ENCODE assay signal across 23 mouse cellular contexts in genomic region chr5:105484247-105484646, GRCm38 (mm10). TPM values are rescaled to one million over a fixed set of nuclear protein-coding genes. Genes with fewer than 3 reads are reported as not detected.
DNase-seq lines count a peak whose midpoint lies in the region; ATAC-seq lines count a peak whose summit lies in the region.
"Had no signal": no experiment of that assay in that cellular context is flagged by ENCODE, and none has a peak within 500 bp of the region (broad histone marks: within the 10 kb centered on the region; RNA-seq: fewer than 3 reads in every experiment).

No protein-coding gene starts in this region.

- no peaks in the 10 kb centered on the region for H3K27me3 ChIP-seq in embryonic facial prominence, embryonic 14.5 days (replicated peaks; ENCODE audit: control insufficient read depth, insufficient read depth, low read length)
- H3K27me3 ChIP-seq in embryonic facial prominence, embryonic 10.5 days (replicated peaks; ENCODE audit: low read depth, poor library complexity, severe bottlenecking), result no peaks in the 10 kb centered on the region
- H3K27me3 ChIP-seq in hindbrain, embryonic 15.5 days, result no peaks in the 10 kb centered on the region
- no peaks in the 10 kb centered on the region for H3K27me3 ChIP-seq in hindbrain, embryonic 12.5 days
- H3K27me3 ChIP-seq in forebrain, embryonic 16.5 days (replicated peaks; ENCODE audit: control insufficient read depth, insufficient read depth, low read length), result no peaks in the 10 kb centered on the region
- H3K27me3 ChIP-seq: heart, embryonic 15.5 days; midbrain, embryonic 13.5 days; stomach, embryonic 15.5 days had no signal

- H3K9me3 ChIP-seq in embryonic facial prominence, embryonic 14.5 days (ENCODE audit: control insufficient read depth, low read length), result 0 out of 2 replicates have a peak, but pooled peaks cover 5% of the 10 kb centered on the region
- no peaks in the 10 kb centered on the region; the same call in 1 of the 2 replicates for H3K9me3 ChIP-seq in embryonic facial prominence, embryonic 10.5 days
- no peaks in the 10 kb centered on the region for H3K9me3 ChIP-seq in hindbrain, embryonic 15.5 days
- H3K9me3 ChIP-seq in hindbrain, embryonic 12.5 days (replicated peaks), result no peaks in the 10 kb centered on the region
- no peaks in the 10 kb centered on the region for H3K9me3 ChIP-seq in forebrain, embryonic 16.5 days (ENCODE audit: control insufficient read depth, low read length)
- H3K9me3 ChIP-seq: G1E; heart, embryonic 15.5 days; midbrain, embryonic 13.5 days; stomach, embryonic 15.5 days had no signal

- WGBS in embryonic facial prominence, embryonic 14.5 days, result 77% methylated on average over 6 of the region's 6 CpGs
- WGBS in embryonic facial prominence, embryonic 10.5 days, result 90% methylated on average over 6 of the region's 6 CpGs
- WGBS in hindbrain, embryonic 15.5 days, result 74% methylated on average over 6 of the region's 6 CpGs
- 89% methylated on average over 6 of the region's 6 CpGs for WGBS in hindbrain, embryonic 12.5 days
- 59% methylated on average over 6 of the region's 6 CpGs for WGBS in forebrain, embryonic 16.5 days

- no peaks in the 10 kb centered on the region for H3K4me1 ChIP-seq in embryonic facial prominence, embryonic 14.5 days (ENCODE audit: control insufficient read depth, insufficient read depth, low read length)
- no peaks in the 10 kb centered on the region for H3K4me1 ChIP-seq in embryonic facial prominence, embryonic 10.5 days
- H3K4me1 ChIP-seq in hindbrain, embryonic 15.5 days (replicated peaks), result 0 out of 2 replicates have a peak, but pooled peaks cover 8% of the 10 kb centered on the region
- no peaks in the 10 kb centered on the region for H3K4me1 ChIP-seq in hindbrain, embryonic 12.5 days
- peaks cover 5% of the 10 kb centered on the region; the same call in 1 of the 2 replicates for H3K4me1 ChIP-seq in forebrain, embryonic 16.5 days (replicated peaks; ENCODE audit: control insufficient read depth, insufficient read depth, low read length)
- H3K4me1 ChIP-seq: heart, embryonic 15.5 days; midbrain, embryonic 13.5 days; stomach, embryonic 15.5 days had no signal

- H3K27ac ChIP-seq in embryonic facial prominence, embryonic 14.5 days (replicated peaks; ENCODE audit: low read depth, low read length), result no peak overlapping the region
- no peak overlapping the region for H3K27ac ChIP-seq in embryonic facial prominence, embryonic 10.5 days (replicated peaks)
- no peak overlapping the region for H3K27ac ChIP-seq in hindbrain, embryonic 15.5 days (replicated peaks)
- H3K27ac ChIP-seq in hindbrain, embryonic 12.5 days, result no peak overlapping the region
- H3K27ac ChIP-seq in forebrain, embryonic 16.5 days (ENCODE audit: low read length), result 0 out of 2 replicates have a peak overlapping the region, but pooled peaks have one; percentile 17
- H3K27ac ChIP-seq: heart, embryonic 15.5 days; midbrain, embryonic 13.5 days; stomach, embryonic 15.5 days had no signal

- ATAC-seq in embryonic facial prominence, embryonic 14.5 days (ENCODE audit: low read depth), result peak; percentile 70; the same call in 1 of the 2 replicates
- ATAC-seq in hindbrain, embryonic 15.5 days (ENCODE audit: low FRiP score, low read depth), result peak; percentile 47; the same call in 1 of the 2 replicates
- ATAC-seq in hindbrain, embryonic 12.5 days (ENCODE audit: low FRiP score), result no peak
- ATAC-seq in forebrain, embryonic 16.5 days, result peak; percentile 84
- ATAC-seq: inflammation-experienced regulatory T-cells, adult 6 months; midbrain, embryonic 13.5 days had no signal

- no peak overlapping the region for H3K4me3 ChIP-seq in embryonic facial prominence, embryonic 14.5 days (ENCODE audit: low read depth, low read length)
- H3K4me3 ChIP-seq in embryonic facial prominence, embryonic 10.5 days, result no peak overlapping the region
- H3K4me3 ChIP-seq in hindbrain, embryonic 15.5 days, result no peak overlapping the region
- no peak overlapping the region for H3K4me3 ChIP-seq in hindbrain, embryonic 12.5 days
- no peak overlapping the region for H3K4me3 ChIP-seq in forebrain, embryonic 16.5 days (replicated peaks; ENCODE audit: low read length)
- H3K4me3 ChIP-seq: heart, embryonic 15.5 days; midbrain, embryonic 13.5 days; myocyte; stomach, embryonic 15.5 days had no signal

- intact Hi-C loops in left cerebral cortex, postnatal 4 days (cut with DNase I), result no loop called here

- peaks cover 22% of the 10 kb centered on the region; the same call in 1 of the 2 replicates for H3K36me3 ChIP-seq in embryonic facial prominence, embryonic 14.5 days (ENCODE audit: control insufficient read depth, insufficient read depth, low read length)
- peaks cover 36% of the 10 kb centered on the region for H3K36me3 ChIP-seq in embryonic facial prominence, embryonic 10.5 days (replicated peaks)
- peaks cover 42% of the 10 kb centered on the region for H3K36me3 ChIP-seq in hindbrain, embryonic 15.5 days
- H3K36me3 ChIP-seq in hindbrain, embryonic 12.5 days, result peaks cover 24% of the 10 kb centered on the region
- H3K36me3 ChIP-seq in forebrain, embryonic 16.5 days (ENCODE audit: control insufficient read depth, insufficient read depth), result peaks cover 27% of the 10 kb centered on the region

- H3K9ac ChIP-seq in embryonic facial prominence, embryonic 14.5 days (ENCODE audit: low read depth, low read length), result no peak overlapping the region
- no peak overlapping the region for H3K9ac ChIP-seq in hindbrain, embryonic 15.5 days
- H3K9ac ChIP-seq in hindbrain, embryonic 12.5 days, result no peak overlapping the region
- H3K9ac ChIP-seq in forebrain, embryonic 16.5 days (replicated peaks; ENCODE audit: low read depth, low read length), result no peak overlapping the region
- H3K9ac ChIP-seq: heart, embryonic 15.5 days; midbrain, embryonic 13.5 days; stomach, embryonic 15.5 days had no signal

- H3K4me2 ChIP-seq in embryonic facial prominence, embryonic 14.5 days (ENCODE audit: low read depth, low read length), result no peak overlapping the region
- no peak overlapping the region for H3K4me2 ChIP-seq in hindbrain, embryonic 15.5 days
- H3K4me2 ChIP-seq in hindbrain, embryonic 12.5 days (replicated peaks), result no peak overlapping the region
- no peak overlapping the region for H3K4me2 ChIP-seq in forebrain, embryonic 16.5 days (ENCODE audit: low read length)
- H3K4me2 ChIP-seq: heart, embryonic 15.5 days; liver, embryonic 11.5 days; midbrain, embryonic 13.5 days; stomach, embryonic 15.5 days had no signal

- peak; percentile 53 for DNase-seq in embryonic facial prominence, embryonic 14.5 days (ENCODE audit: low spot score)
- DNase-seq in embryonic facial prominence, embryonic 10.5 days (ENCODE audit: low spot score), result no peak
- DNase-seq in left cerebral cortex, postnatal 4 days, result peak; percentile 79
- DNase-seq in left cerebral cortex, adult 18-20 months (ENCODE audit: low spot score in 2 of 2), result no peak
- DNase-seq in spleen, postnatal 10 days (ENCODE audit: low spot score in 2 of 2), result no peak
- DNase-seq: cerebellum, adult 9-10 months; gastrocnemius, postnatal 25 days; kidney, adult 8-10 months; kidney, postnatal 14 days; lung, adult 18-20 months; lung, postnatal 14 days; right cerebral cortex, postnatal 14 days; thymus, postnatal 14 days had no signal

RNA-seq across cellular contexts. Expression of gene Lrrc8c, which starts 34.9 kb away (rescaled TPM):
- 14.7 and 23.8 TPM in 2 replicates for polyA plus RNA-seq in embryonic facial prominence, embryonic 14.5 days (2014; fragmentation: Nextera tagmentation; extraction: Ambion mirVana)
- polyA plus RNA-seq in embryonic facial prominence, embryonic 10.5 days (2016; fragmentation: Nextera tagmentation; extraction: Ambion mirVana), result 10.8 and 12.6 TPM in 2 replicates
- 16.4 and 19.3 TPM in 2 replicates for polyA plus RNA-seq in hindbrain, embryonic 15.5 days (2015; fragmentation: Nextera tagmentation; extraction: Ambion mirVana)
- 13.4 and 15.8 TPM in 2 replicates for polyA plus RNA-seq in hindbrain, embryonic 12.5 days (2016; fragmentation: Nextera tagmentation; extraction: Ambion mirVana)
- 10 to 100 TPM; 24.3 to 27.2 TPM for total RNA-seq in left cerebral cortex, postnatal 4 days (2021)
- total RNA-seq in left cerebral cortex, adult 18-20 months (2021), result 10 to 100 TPM; 30.7 to 31.0 TPM
- 12.0 and 12.5 TPM in 2 replicates for polyA plus RNA-seq in forebrain, embryonic 16.5 days (2015; fragmentation: Nextera tagmentation; extraction: Ambion mirVana)

Comparison
In these comparisons a context has a peak if more than half of its experiments do, and no peak if none do; other contexts are left out.
1. DNase-seq: peak in embryonic facial prominence, embryonic 14.5 days (single experiment) and left cerebral cortex, postnatal 4 days (single experiment); none in embryonic facial prominence, embryonic 10.5 days (single experiment), left cerebral cortex, adult 18-20 months (0 of 2) and spleen, postnatal 10 days (0 of 2).